Mouse (Mus musculus): ENCODE measurements at regions not wholly inside any gene's neighbourhood (a gene's known extent, or its start where the extent isn't known, plus 50 kb on each side); places are given as distances from the start of the nearest gene placed in this dataset.

GRCm38 (mm10) chr11:45514415-45515271, 337.2 kb upstream of the Clint1 start:
- TF ChIP-seq CTCF (IDR thresholded peaks at IDR 0.05; ENCODE audit: low read depth, low read length) (no peak), POLR2A (IDR thresholded peaks at IDR 0.05; ENCODE audit: extremely low read depth, insufficient read depth, low read length) (no peak)
